Mouse (Mus musculus) C2C12 (cell line): ENCODE data around the gene Gm26566.
"Not testable (repeated sequence)": the region's sequence is repeated elsewhere in the genome, so short reads cannot be mapped to it uniquely, and the experiment has no call there.

Experiments
- CEBPB ChIP-seq: IDR thresholded peaks from one replicate; pipeline ENCODE4 v1.6.1; 2011; ENCODE audit warnings: low read depth, mild to moderate bottlenecking, control low read depth, moderate library complexity
- CTCF ChIP-seq: IDR thresholded peaks from one replicate; pipeline ENCODE4 v1.5.1; 2011; ENCODE audit not compliant: control insufficient read depth, insufficient read depth, insufficient read length
- FOSL1 ChIP-seq: IDR thresholded peaks from one replicate; pipeline ENCODE4 v1.8.0; 2011; ENCODE audit warnings: mild to moderate bottlenecking, low read length; ENCODE audit not compliant: poor library complexity, insufficient read depth, severe bottlenecking
- MAX ChIP-seq: IDR thresholded peaks from one replicate; pipeline ENCODE4 v1.6.1; 2011; ENCODE audit warnings: mild to moderate bottlenecking, control low read depth
- MYOD1 ChIP-seq: IDR thresholded peaks from one replicate; pipeline ENCODE4 v1.6.1; 2011; ENCODE audit warnings: low read depth; ENCODE audit not compliant: control insufficient read depth, insufficient read length
- MYOG ChIP-seq: IDR thresholded peaks from one replicate; pipeline ENCODE4 v1.6.1; 2011; ENCODE audit not compliant: control insufficient read depth, insufficient read length; ENCODE audit errors: extremely low read depth
- USF1 ChIP-seq: IDR thresholded peaks from one replicate; pipeline ENCODE4 v1.6.1; 2011; ENCODE audit warnings: low read depth, mild to moderate bottlenecking, control low read depth, moderate library complexity

DNA sequence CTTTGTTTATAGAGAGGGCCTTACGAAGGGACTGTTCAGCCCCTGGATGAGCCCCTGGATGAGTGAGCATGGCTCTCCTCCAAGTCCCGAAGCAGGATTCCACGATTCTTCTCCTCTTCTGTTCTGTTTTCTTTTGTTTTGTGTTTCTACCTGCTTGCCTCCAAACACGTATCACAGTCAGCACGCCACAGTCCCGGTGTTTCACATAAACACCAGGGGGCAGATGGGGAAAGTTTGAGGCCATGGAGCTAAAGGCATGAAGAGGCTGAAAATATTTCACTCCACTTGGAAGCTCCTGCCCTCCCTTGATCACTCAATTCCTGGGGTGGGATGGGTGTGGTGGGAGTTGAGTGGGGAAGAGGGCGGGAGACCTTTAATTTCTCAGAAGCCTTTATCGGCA is 40.2 kb downstream of the Gm26566 start:
- not testable (repeated sequence) for TF ChIP-seq CTCF, MYOD1, USF1, MAX, CEBPB, MYOG, FOSL1
